Mouse (Mus musculus) liver, embryonic 14.5 days (tissue): ENCODE measurements at regions not wholly inside any gene's neighbourhood (a gene's known extent, or its start where the extent isn't known, plus 50 kb on each side); places are given as distances from the start of the nearest gene placed in this dataset.

Experiments used
- ATAC-seq: fragments of 200-750 bp; cut with Nextera tagmentation; 2 replicates; pipeline ENCODE4 v1.8.0; 2017; ENCODE audit warnings: moderate number of reproducible peaks, mild to moderate bottlenecking, moderate library complexity; ENCODE audit not compliant: insufficient read depth
- DNase-seq, 3 experiments: peaks; one replicate each; pipeline ENCODE4 v3.0.0-alpha.2; 2012 to 2013; ENCODE audit warnings: low read depth in 3 of 3, low spot score in 3 of 3
- H3K27ac ChIP-seq: fragments of 300-500 bp; sonication (generic); 2 replicates; pipeline ENCODE4 v1.5.1; 2014; ENCODE audit warnings: moderate library complexity, mild to moderate bottlenecking, control low read depth, inconsistent platforms
- H3K27me3 ChIP-seq: fragments of 300-500 bp; sonication (generic); 2 replicates; pipeline ENCODE4 v1.6.1; 2014; ENCODE audit warnings: mild to moderate bottlenecking, low read length, moderate library complexity; ENCODE audit not compliant: control insufficient read depth, insufficient read depth
- H3K36me3 ChIP-seq: fragments of 300-500 bp; sonication (generic); replicated peaks from 2 replicates; pipeline ENCODE4 v1.6.1; 2014; ENCODE audit warnings: low read depth; ENCODE audit not compliant: control insufficient read depth, insufficient read depth
- H3K4me1 ChIP-seq, 2 experiments: fragments of 200-500 bp in 1 of 2; fragments of 300-500 bp in 1 of 2; sonication (generic) in 1 of 2; replicated peaks; 2 replicates each; pipeline ENCODE4 v1.6.1; 2012 to 2014; ENCODE audit warnings: antibody characterized with exemption in 1 of 2, inconsistent platforms in 1 of 2, low read length in 1 of 2; ENCODE audit not compliant: control insufficient read depth in 2 of 2, insufficient read depth in 2 of 2
- H3K4me2 ChIP-seq: fragments of 300-500 bp; sonication (generic); 2 replicates; pipeline ENCODE4 v1.6.1; 2014; ENCODE audit warnings: low read depth, mild to moderate bottlenecking, control low read depth, moderate library complexity
- H3K4me3 ChIP-seq, 2 experiments: fragments of 200-500 bp in 1 of 2; fragments of 300-500 bp in 1 of 2; sonication (generic) in 1 of 2; 2 replicates each; pipeline ENCODE4 v1.5.1; 2012 to 2014; ENCODE audit warnings: low read depth in 2 of 2, low read length in 2 of 2, mild to moderate bottlenecking in 2 of 2, control low read depth in 1 of 2, inconsistent platforms in 1 of 2, moderate library complexity in 1 of 2; ENCODE audit not compliant: insufficient read depth in 1 of 2
- H3K9ac ChIP-seq: fragments of 300-500 bp; sonication (generic); replicated peaks from 2 replicates; pipeline ENCODE4 v1.6.1; 2014; ENCODE audit warnings: mild to moderate bottlenecking, control low read depth, moderate library complexity
- H3K9me3 ChIP-seq: fragments of 300-500 bp; sonication (generic); 2 replicates; pipeline ENCODE4 v1.6.1; 2016; ENCODE audit warnings: low read length, mixed read lengths; ENCODE audit not compliant: control insufficient read depth
- CTCF ChIP-seq: IDR thresholded peaks from 2 replicates; pipeline ENCODE4 v1.5.1; 2016; ENCODE audit warnings: antibody characterized with exemption, low read depth, control low read depth
- EP300 ChIP-seq: IDR thresholded peaks from 2 replicates; pipeline ENCODE4 v1.6.1; 2016; ENCODE audit warnings: antibody characterized with exemption, low read depth
- WGBS: fragments of 180-500 bp; shearing (Covaris S2); extraction: QIAGEN DNeasy Blood & Tissue Kit; methylation state at CpG from one replicate; pipeline ENCODE4 v1.1.7; 2014; ENCODE audit not compliant: insufficient replicate concordance; 5-methylcytosine and 5-hydroxymethylcytosine counted together

- 47% methylated on average over 12 of the region's 12 CpGs for WGBS
Measured at GRCm38 (mm10) chr2:33989555-33990370, 102.0 kb upstream of the Mvb12b start.

GRCm38 (mm10) chr2:33986420-33986819 lies 98.7 kb upstream of the Mvb12b start:
- no peak for TF ChIP-seq CTCF
- no peak for TF ChIP-seq EP300
- H3K36me3 ChIP-seq, result no peaks in the 10 kb centered on the region
- H3K4me2 ChIP-seq, result no peak overlapping the region
- no peak overlapping the region for H3K4me3 ChIP-seq
- no peak for DNase-seq
- no peaks in the 10 kb centered on the region for H3K27me3 ChIP-seq
- no peak overlapping the region for H3K9ac ChIP-seq
- WGBS, result 16% methylated on average over 4 of the region's 4 CpGs
- ATAC-seq, result no peak
- no peaks in the 10 kb centered on the region for H3K9me3 ChIP-seq
- no peaks in the 10 kb centered on the region for H3K4me1 ChIP-seq
- H3K27ac ChIP-seq, result no peak overlapping the region

More at GRCm38 (mm10) chr2:33989555-33990370, 102.0 kb upstream of the Mvb12b start:
- TF ChIP-seq EP300 (no peak), CTCF (no peak)
- no peaks in the 10 kb centered on the region for H3K9me3 ChIP-seq
- DNase-seq, result no peak
- no peaks in the 10 kb centered on the region for H3K36me3 ChIP-seq
- H3K27ac ChIP-seq, result no peak overlapping the region
- no peak overlapping the region for H3K4me3 ChIP-seq
- ATAC-seq, result no peak
- no peak overlapping the region for H3K9ac ChIP-seq
- H3K4me1 ChIP-seq, result no peaks in the 10 kb centered on the region
- H3K27me3 ChIP-seq, result no peaks in the 10 kb centered on the region
- no peak overlapping the region for H3K4me2 ChIP-seq

GRCm38 (mm10) chr2:33985316-33985715 lies 97.6 kb upstream of the Mvb12b start:
- Histone ChIP-seq H3K27me3 (no peaks in the 10 kb centered on the region), H3K4me3 (no peak overlapping the region), H3K9me3 (no peaks in the 10 kb centered on the region), H3K4me1 (no peaks in the 10 kb centered on the region), H3K9ac (no peak overlapping the region), H3K27ac (no peak overlapping the region), H3K36me3 (no peaks in the 10 kb centered on the region), H3K4me2 (no peak overlapping the region)
- TF ChIP-seq EP300, result no peak
- no peak for TF ChIP-seq CTCF
- DNase-seq (no peak), ATAC-seq (no peak)
- 66% methylated on average over 11 of the region's 11 CpGs for WGBS

- H3K9ac ChIP-seq, result no peak overlapping the region
- H3K27me3 ChIP-seq, result no peaks in the 10 kb centered on the region
- H3K4me3 ChIP-seq, result no peak overlapping the region
- no peak for TF ChIP-seq CTCF
- no peak for TF ChIP-seq EP300
- H3K4me2 ChIP-seq, result no peak overlapping the region
- H3K36me3 ChIP-seq, result no peaks in the 10 kb centered on the region
- no peak overlapping the region for H3K27ac ChIP-seq
- no peaks in the 10 kb centered on the region for H3K4me1 ChIP-seq
- ATAC-seq (no peak), DNase-seq (no peak)
- no peaks in the 10 kb centered on the region for H3K9me3 ChIP-seq
- WGBS, result 37% methylated on average over 11 of the region's 11 CpGs
Measured at GRCm38 (mm10) chr2:33983112-33983748, 95.5 kb upstream of the Mvb12b start.

GRCm38 (mm10) chr2:33981936-33982335 lies 94.2 kb upstream of the Mvb12b start:
- Histone ChIP-seq H3K9me3 (no peaks in the 10 kb centered on the region), H3K4me1 (no peaks in the 10 kb centered on the region), H3K27me3 (no peaks in the 10 kb centered on the region), H3K27ac (no peak overlapping the region), H3K4me2 (no peak overlapping the region), H3K9ac (no peak overlapping the region), H3K4me3 (no peak overlapping the region), H3K36me3 (no peaks in the 10 kb centered on the region)
- DNase-seq (no peak), ATAC-seq (no peak)
- TF ChIP-seq CTCF (no peak), EP300 (no peak)
- 40% methylated on average over 8 of the region's 8 CpGs for WGBS
